Mouse (Mus musculus) CD4-positive, CD25-positive, alpha-beta regulatory T cell, adult 2 months (primary cell): ENCODE results near the gene Polr2a.
A peak's percentile ranks its signal among the peaks of the same experiment; 100 is the strongest.

Source experiments
- DNase-seq: peaks from one replicate; pipeline ENCODE4 v3.0.0-alpha.2; 2012; ENCODE audit warnings: low read depth, low spot score

Gene Polr2a

GRCm38 (mm10) chr11:69758478-69758970 lies at the start of gene Polr2a:
TSS of gene Polr2a (minus strand) at chr11:69758637.
- DNase-seq, result peak; percentile 99

GRCm38 (mm10) chr11:69807641-69808040 lies 49.2 kb upstream of the Polr2a start:
- DNase-seq, result no peak

- no peak for DNase-seq
Observed at GRCm38 (mm10) chr11:69806378-69806777, 47.9 kb upstream of the Polr2a start.

DNA sequence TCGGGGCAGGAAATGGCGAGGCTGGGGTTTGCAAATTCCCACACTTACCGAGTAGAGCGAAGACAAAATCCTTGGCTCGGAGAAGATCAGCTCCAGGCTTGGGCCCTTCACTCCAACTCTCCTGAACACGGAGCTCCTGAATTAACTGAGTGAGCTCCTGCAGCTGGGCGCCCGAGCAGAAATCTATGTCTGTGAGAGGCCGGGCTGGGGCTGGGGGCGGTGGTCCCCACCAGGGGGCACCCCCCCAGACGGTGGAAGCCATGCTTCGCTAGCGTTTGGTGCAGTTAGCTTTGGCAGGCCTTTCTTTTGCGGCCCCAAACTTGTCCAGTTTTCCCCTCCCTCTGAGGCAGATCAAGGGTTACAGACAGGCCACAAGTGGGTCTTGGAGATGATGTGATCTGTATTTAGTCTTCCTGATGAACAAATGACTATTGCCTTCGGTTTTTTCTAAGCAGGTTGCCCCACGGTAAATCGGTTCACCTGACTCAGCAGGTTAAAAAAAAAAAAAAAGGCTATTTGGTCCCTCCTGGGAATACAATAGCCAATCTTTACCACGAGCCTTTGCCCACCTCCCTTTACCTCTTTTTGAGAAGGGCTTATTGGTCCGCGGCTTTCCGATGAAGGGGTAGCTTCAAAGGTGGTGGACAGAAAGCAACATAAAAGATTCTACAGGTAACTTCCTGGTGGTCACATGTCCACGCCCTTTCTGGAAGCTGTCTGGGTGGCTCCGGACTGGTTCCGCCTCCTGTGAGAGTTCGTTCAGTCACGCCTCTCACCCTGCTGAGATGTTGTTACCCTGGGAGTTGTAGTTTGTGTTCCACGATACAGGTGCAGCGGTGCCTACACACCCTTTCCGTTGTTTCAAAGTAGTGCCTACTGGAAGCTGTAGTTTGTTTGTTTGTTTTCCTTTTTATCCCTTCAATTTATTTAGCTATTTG lies 46.8 kb upstream of the Polr2a start, which contains the start of gene Tmem102:
TSS of gene Tmem102 (minus strand) at position 653 of the 938 bp plus-strand sequence.
- DNase-seq, result no peak

GRCm38 (mm10) chr11:69804652-69804940 lies 46.2 kb upstream of the Polr2a start:
- DNase-seq, result no peak

GRCm38 (mm10) chr11:69803786-69804651 lies 45.6 kb upstream of the Polr2a start:
- peak; percentile 85 for DNase-seq

DNA sequence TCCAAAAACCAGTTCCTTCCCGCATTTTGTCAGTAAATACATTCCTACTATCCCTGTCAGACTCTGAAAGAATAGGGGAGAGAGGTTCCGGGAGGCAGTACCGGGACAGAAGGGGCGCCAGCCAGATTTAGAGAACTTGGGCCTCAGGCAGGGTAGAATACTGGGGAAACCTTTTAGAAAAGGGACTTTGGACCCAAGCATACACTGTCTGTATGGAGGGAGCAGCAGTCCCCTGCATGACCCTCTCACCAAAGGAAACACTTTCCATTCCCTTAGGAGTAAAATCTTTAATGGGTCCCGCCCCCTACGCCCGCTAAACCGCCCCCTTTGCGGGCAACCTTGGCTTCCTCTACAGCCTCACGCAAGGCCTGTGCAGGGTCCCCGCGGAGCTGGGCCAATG lies 44.9 kb upstream of the Polr2a start:
- DNase-seq, result no peak

GRCm38 (mm10) chr11:69802648-69803105 lies 44.2 kb upstream of the Polr2a start:
- DNase-seq, result peak; percentile 82

GRCm38 (mm10) chr11:69801379-69801977 lies 43.0 kb upstream of the Polr2a start, which contains the start of gene Fgf11:
TSS of gene Fgf11 (minus strand) at chr11:69801857.
- peak; percentile 28 for DNase-seq

DNA sequence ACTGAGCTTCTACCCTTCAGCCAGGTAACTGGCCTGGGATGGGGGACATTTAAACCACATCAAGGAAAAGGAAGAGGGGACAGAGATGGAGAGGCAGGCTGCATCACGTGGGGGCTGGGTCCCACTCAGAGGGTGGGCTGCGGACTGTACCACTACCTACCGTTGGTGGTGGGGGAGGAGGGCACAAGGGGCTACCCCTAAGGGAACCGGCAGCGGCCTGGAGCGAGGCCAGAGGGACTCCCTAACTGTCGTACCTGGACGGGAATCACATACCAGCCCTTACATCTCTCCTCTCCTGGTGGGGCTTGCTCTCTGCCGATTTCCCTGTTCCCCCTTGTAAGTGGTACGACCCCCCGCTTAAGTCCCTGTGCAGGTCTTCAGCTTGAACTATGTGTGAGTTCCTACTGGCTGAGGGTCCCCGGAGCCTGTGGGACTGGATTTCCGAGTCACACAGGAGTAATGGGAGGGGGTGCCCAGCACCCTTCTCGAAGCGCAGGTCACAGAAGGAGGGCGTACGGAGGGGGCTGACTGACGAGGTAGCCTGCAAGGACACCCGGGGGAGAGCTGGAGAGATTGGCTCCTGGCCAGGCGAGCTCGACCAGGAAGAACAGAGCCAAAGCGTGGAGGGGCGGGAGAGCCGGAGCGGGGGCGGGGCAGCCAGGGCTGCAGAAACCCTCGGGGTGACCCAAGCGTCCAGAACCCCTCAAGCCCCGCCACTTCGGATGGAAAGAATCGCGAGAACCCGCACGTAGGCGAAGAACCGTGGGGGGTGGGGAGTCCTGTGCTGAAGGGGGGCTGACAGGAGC lies 42.2 kb upstream of the Polr2a start:
- peak; percentile 27 for DNase-seq

DNA sequence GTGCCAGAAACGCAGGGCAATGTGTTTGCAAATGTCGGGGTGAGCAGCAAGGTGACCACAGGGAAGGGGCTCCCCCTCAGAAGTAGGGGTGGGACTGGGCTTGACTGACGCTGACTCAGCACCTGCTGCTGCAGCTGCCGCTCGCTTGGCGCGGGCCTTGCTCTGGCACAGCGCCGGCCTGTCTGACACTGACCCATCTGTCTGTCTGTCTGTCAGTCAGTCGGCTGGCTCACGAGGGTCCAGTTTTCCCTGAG lies 41.6 kb upstream of the Polr2a start:
- peak; percentile 36 for DNase-seq

- no peak for DNase-seq
Observed at GRCm38 (mm10) chr11:69799394-69800137, 41.1 kb upstream of the Polr2a start.

DNA sequence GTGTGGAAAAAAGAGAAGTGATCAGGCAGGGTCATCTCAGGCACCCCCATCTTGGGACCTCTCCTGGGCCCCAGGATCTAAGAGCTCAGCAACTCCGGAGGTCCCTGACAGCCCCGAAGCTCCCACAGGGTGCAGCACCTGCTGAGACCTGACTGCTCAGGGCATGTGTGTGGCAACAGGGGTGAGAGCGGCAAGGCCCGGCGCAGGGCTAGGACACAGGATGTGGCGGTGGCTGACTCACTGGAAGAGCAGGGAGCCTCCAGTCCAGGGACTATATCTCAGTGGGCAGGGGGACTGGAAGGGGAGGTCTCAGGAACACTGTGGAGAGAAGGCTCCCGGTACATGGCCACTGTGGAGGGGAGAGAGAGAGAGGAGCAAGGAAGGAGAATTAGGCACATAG lies 39.5 kb upstream of the Polr2a start:
- no peak for DNase-seq

GRCm38 (mm10) chr11:69795983-69796435 lies 37.6 kb upstream of the Polr2a start:
- peak; percentile 42 for DNase-seq

GRCm38 (mm10) chr11:69795168-69795982 lies 36.9 kb upstream of the Polr2a start, which contains the start of gene Chrnb1:
TSS of gene Chrnb1 (minus strand) at chr11:69795943.
- peak; percentile 95 for DNase-seq

DNA sequence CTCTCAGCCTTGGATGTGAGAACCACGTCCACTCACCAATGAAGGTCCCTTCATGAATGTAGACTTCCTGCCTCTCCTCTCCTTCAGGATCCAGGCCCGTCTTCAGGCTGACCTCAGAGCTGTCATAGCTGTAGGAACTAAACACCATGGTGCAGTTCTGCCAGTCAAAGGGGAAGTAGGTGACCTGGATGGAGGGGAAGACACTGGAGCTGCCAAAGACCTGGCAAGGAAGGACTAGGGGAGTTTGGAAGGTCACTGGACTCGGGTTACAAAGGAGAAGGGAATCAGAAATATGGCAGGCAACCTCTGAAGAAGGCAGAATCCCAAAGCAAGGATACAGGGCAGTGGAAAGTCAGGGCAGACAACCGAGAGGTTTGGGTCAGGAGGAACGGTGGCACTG lies 35.0 kb upstream of the Polr2a start:
- DNase-seq, result no peak

DNA sequence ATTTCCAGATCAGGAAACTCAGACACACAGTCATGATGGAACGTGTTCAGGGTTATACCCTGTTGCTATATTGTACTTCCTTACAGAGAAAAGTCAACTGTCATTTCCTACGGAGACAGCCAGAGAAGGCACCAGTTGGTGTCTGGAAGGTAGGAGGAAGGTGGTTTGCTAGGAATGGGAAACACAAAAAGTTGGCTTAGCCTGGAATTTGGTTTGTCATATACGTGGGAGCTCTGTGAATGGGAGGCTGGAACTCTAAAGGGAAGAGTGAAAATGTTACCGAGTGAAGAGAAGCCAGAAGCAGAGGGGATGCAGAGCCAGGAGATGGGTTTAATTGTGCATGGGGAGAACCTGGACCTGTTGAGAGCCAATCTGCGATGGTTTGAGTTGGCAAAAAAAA lies 33.0 kb upstream of the Polr2a start:
- no peak for DNase-seq

GRCm38 (mm10) chr11:69789431-69789830 lies 31.0 kb upstream of the Polr2a start:
- no peak for DNase-seq

DNA sequence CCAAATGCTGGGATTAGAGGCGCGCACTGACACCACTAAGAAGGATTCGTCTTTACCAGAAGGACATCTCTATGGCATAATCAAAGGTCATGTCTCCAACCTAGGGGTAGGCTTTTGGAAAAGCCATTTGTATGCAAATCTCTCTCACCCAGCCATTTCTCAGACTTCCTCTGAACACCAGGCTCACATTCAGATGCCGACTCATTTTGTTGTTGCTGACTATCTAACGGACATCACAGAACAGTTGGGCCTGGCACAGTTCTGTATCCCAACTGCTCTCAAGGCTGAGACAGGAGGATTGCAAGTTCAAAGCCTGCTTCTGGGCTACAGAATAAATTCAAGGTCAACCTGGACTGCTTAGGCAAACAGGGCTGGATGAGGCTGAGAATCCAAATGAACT lies 28.9 kb upstream of the Polr2a start:
- DNase-seq, result no peak
